Mouse (Mus musculus): ENCODE data around the gene Gm48551.

DNA sequence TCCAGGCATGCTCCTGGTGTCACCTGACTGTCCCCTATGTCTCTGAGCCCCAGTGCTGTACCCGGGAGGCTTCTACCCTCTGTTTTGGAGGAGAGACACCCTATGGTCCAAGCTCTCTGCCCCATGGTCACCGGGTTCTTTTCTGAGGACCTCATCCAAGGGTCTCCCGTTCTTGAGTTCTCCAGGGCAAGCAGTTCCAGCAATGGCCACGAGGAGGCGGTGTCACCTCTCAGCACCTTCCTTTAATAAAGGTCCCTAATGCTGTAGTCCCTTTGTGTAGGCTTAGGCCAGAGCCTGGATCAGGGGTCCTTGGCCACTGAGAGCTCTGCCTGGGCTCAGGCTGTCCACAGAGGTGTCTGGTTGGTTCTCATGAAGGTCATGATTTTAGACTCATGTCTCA is 10.9 kb downstream of the Gm48551 start:
- peak; percentile 95 for TF ChIP-seq CTCF (IDR thresholded peaks at IDR 0.05; ENCODE audit: extremely low read depth, insufficient read length, insufficient replicate concordance, low read depth, low read length)
- no peak for TF ChIP-seq POLR2A (IDR thresholded peaks at IDR 0.05; ENCODE audit: low read depth, low read length)

All from small intestine, adult 2 months (tissue).